Mouse (Mus musculus) liver, embryonic 15.5 days (tissue): ENCODE data around the gene Pax1. TPM values are rescaled to one million over a fixed set of nuclear protein-coding genes. Genes with fewer than 3 reads are reported as not detected.

Source experiments
- ATAC-seq: fragments of 200-750 bp; cut with Nextera tagmentation; 2 replicates; pipeline ENCODE4 v1.8.0; 2017; ENCODE audit warnings: moderate number of reproducible peaks, mild to moderate bottlenecking, moderate library complexity; ENCODE audit not compliant: insufficient read depth
- H3K27ac ChIP-seq: fragments of 300-500 bp; sonication (generic); replicated peaks from 2 replicates; pipeline ENCODE4 v1.5.1; 2015; ENCODE audit warnings: mild to moderate bottlenecking, inconsistent platforms
- H3K27me3 ChIP-seq: fragments of 300-500 bp; sonication (generic); 2 replicates; pipeline ENCODE4 v1.6.1; 2015; ENCODE audit warnings: mild to moderate bottlenecking, inconsistent platforms
- H3K36me3 ChIP-seq: fragments of 300-500 bp; sonication (generic); replicated peaks from 2 replicates; pipeline ENCODE4 v1.6.1; 2015; ENCODE audit warnings: moderate library complexity, mild to moderate bottlenecking, inconsistent platforms
- H3K4me1 ChIP-seq: fragments of 300-500 bp; sonication (generic); replicated peaks from 2 replicates; pipeline ENCODE4 v1.6.1; 2015; ENCODE audit warnings: inconsistent platforms
- H3K4me2 ChIP-seq: fragments of 300-500 bp; sonication (generic); 2 replicates; pipeline ENCODE4 v1.6.1; 2015; ENCODE audit warnings: moderate library complexity, mild to moderate bottlenecking, inconsistent platforms
- H3K4me3 ChIP-seq: fragments of 300-500 bp; sonication (generic); replicated peaks from 2 replicates; pipeline ENCODE4 v1.5.1; 2015; ENCODE audit warnings: mild to moderate bottlenecking, inconsistent platforms
- H3K9ac ChIP-seq: fragments of 300-500 bp; sonication (generic); 2 replicates; pipeline ENCODE4 v1.6.1; 2015; ENCODE audit warnings: moderate library complexity, mild to moderate bottlenecking, inconsistent platforms
- H3K9me3 ChIP-seq: fragments of 300-500 bp; sonication (generic); replicated peaks from 2 replicates; pipeline ENCODE4 v1.6.1; 2016; ENCODE audit warnings: inconsistent platforms
- WGBS: fragments of 180-500 bp; shearing (Covaris S2); methylation state at CpG from one replicate; pipeline ENCODE4 v1.1.7; 2015; ENCODE audit warnings: mixed read lengths; ENCODE audit not compliant: insufficient replicate concordance; 5-methylcytosine and 5-hydroxymethylcytosine counted together
- polyA plus RNA-seq: library from polyadenylated mRNA; unstranded; fragments of >200 nt; fragmentation: Nextera tagmentation; extraction: Ambion mirVana; gene quantifications from 2 replicates; pipeline ENCODE4 v1.2.1, GENCODE M21; 2015

Gene Pax1
- polyA plus RNA-seq, 1 experiment from 2014 or later, result not detected

GRCm38 (mm10) chr2:147433120-147433519 is 71.4 kb downstream of the Pax1 start:
- no peak overlapping the region for H3K4me3 ChIP-seq
- no peaks in the 10 kb centered on the region for H3K4me1 ChIP-seq
- no peaks in the 10 kb centered on the region for H3K27me3 ChIP-seq
- no peak overlapping the region for H3K4me2 ChIP-seq
- no peaks in the 10 kb centered on the region for H3K36me3 ChIP-seq
- ATAC-seq, result no peak
- H3K9me3 ChIP-seq, result no peaks in the 10 kb centered on the region
- WGBS, result 15% methylated on average over 5 of the region's 5 CpGs
- no peak overlapping the region for H3K27ac ChIP-seq
- no peak overlapping the region for H3K9ac ChIP-seq

Other genes starting within 250 kb of the Pax1 start
- gene Nkx2-2, start 167.7 kb upstream of the Pax1 start, polyA plus RNA-seq, result not detected in 2 replicates